Mouse (Mus musculus): ENCODE results near the gene Zfp976. TPM values are rescaled to one million over a fixed set of nuclear protein-coding genes. Genes with fewer than 3 reads are reported as not detected.

Zfp976 gene
- polyA plus RNA-seq, 1 experiment, result 0.47 TPM

- Histone ChIP-seq H3K27ac (ENCODE audit: insufficient read depth, low read depth, low read length) (no peak within 1 kb of the TSS), H3K36me3 (ENCODE audit: control insufficient read depth, insufficient read depth, low read length) (no peaks in the 10 kb centered on the region), H3K4me3 (ENCODE audit: insufficient read depth, low read depth, low read length) (no peak within 1 kb of the TSS), H3K27me3 (replicated peaks; ENCODE audit: control insufficient read depth, insufficient read depth, low read length) (no peaks in the 10 kb centered on the region), H3K4me1 (ENCODE audit: control insufficient read depth, insufficient read depth, low read length) (no peaks in the 10 kb centered on the region)
- no peak for DNase-seq
- TF ChIP-seq POLR2A (IDR thresholded peaks at IDR 0.05; ENCODE audit: low read depth, low read length) (no peak), CTCF (conservative IDR thresholded peaks at IDR 0.05; ENCODE audit: insufficient read depth, insufficient read length, low read depth, low read length) (no peak)
- WGBS, result 93% methylated on average over 5 of the region's 5 CpGs
Observed at GRCm38 (mm10) chr7:42578488-42578887, 63.9 kb downstream of the Zfp976 start, which contains the start of gene Gm21028. Gm21028 (minus strand) TSS chr7:42578588.

Other genes with a start within 250 kb of the Zfp976 start
- not detected in 2 replicates for gene 4933421I07Rik, start 194.5 kb downstream of the Zfp976 start, polyA plus RNA-seq (2012; rRNA removed)
- gene Zfp141, start 136.8 kb downstream of the Zfp976 start, polyA plus RNA-seq (2012; rRNA removed), result 3.3 and 5.0 TPM in 2 replicates
- not detected in 2 replicates for gene Gm21028, start 64.0 kb downstream of the Zfp976 start, polyA plus RNA-seq (2012; rRNA removed)
- gene Zfp977, start 50.0 kb downstream of the Zfp976 start, polyA plus RNA-seq (2012; rRNA removed), result 0.19 TPM in 1 of 2 replicates, not detected in the other
- gene Zfp975, start 50.2 kb upstream of the Zfp976 start, polyA plus RNA-seq (2012; rRNA removed), result 0.37 and 0.59 TPM in 2 replicates
- not detected in 2 replicates for gene Gm17067, start 84.4 kb upstream of the Zfp976 start, polyA plus RNA-seq (2012; rRNA removed)
- not detected in 2 replicates for gene Vmn2r62, start 150.9 kb upstream of the Zfp976 start, polyA plus RNA-seq (2012; rRNA removed)
- gene Gm2381, start 224.6 kb upstream of the Zfp976 start, polyA plus RNA-seq (2012; rRNA removed), result not detected in 2 replicates

Measured in kidney, adult 2 months (tissue).